Mouse (Mus musculus) kidney, adult 8-10 months (tissue): ENCODE data around the gene Zmynd12.

Experiments used
- DNase-seq, 2 experiments: peaks; one replicate each; pipeline ENCODE4 v3.0.0; 2022

Gene Zmynd12

DNA sequence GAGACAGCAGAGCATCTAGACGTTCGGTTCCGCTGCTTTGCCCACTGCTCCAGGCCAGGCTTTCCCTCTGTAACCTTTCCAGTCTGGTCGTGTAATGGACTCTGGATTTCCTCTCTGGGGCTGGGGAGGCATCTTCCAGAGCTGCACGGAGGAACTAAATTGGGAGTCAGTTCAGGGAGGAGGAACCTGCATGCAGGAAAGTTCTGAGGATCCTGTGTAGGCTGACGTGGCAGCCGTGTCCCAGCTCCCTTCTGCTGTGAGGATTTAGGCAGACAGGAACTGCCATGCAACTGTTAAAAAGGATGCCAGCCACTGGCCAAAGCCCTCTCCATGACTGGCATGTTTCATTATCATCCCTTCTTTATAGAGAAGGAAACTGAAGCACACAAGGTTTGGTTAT, 27.8 kb downstream of the Zmynd12 start:
- DNase-seq = no peak

GRCm38 (mm10) chr4:119453128-119453527, 30.5 kb downstream of the Zmynd12 start:
- no peak for DNase-seq

DNA sequence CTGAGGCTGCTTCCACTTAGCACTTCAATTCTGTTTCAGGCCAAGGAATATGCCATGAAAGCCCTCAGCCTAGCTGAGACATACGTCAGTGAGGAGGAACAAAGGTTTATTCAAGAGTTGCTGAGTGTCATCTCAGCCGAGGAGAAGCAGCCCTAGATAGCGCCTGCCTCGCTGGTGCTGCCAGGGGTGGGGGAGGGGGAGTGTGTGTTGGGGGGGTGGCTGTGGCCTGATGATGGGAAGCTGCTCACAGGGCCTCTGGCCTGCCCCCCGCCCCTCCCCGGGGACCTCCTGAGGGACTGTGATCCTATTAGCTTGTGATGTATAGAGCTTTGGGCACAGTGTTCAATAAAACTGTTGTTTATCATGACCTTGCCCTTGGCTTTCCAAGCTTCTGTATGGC, 30.9 kb downstream of the Zmynd12 start:
- no peak for DNase-seq

GRCm38 (mm10) chr4:119460296-119460695, 37.7 kb downstream of the Zmynd12 start:
- DNase-seq = peak in 1 of 2 experiments; percentile 54

- DNase-seq = no peak
Measured at GRCm38 (mm10) chr4:119460728-119461141, 38.1 kb downstream of the Zmynd12 start.

DNA sequence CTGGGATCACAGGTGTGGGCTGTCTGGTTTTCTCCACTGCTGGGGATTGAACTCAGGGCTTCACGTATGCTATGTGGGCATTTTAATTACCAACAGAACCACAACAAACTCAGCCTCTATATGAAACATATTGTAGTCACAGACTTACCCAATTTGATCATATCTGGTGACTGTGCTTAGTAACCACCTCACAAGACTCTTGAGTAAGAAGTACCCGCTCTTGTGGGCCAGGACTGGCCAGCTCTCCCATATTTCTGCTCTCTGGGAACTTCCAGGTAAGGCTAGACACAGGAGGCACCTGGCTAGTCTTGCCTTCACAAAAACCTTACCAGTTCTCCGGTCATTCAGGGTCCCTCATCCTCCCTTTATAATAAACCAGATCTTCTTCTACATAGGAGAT, 39.8 kb downstream of the Zmynd12 start:
- no peak for DNase-seq

DNA sequence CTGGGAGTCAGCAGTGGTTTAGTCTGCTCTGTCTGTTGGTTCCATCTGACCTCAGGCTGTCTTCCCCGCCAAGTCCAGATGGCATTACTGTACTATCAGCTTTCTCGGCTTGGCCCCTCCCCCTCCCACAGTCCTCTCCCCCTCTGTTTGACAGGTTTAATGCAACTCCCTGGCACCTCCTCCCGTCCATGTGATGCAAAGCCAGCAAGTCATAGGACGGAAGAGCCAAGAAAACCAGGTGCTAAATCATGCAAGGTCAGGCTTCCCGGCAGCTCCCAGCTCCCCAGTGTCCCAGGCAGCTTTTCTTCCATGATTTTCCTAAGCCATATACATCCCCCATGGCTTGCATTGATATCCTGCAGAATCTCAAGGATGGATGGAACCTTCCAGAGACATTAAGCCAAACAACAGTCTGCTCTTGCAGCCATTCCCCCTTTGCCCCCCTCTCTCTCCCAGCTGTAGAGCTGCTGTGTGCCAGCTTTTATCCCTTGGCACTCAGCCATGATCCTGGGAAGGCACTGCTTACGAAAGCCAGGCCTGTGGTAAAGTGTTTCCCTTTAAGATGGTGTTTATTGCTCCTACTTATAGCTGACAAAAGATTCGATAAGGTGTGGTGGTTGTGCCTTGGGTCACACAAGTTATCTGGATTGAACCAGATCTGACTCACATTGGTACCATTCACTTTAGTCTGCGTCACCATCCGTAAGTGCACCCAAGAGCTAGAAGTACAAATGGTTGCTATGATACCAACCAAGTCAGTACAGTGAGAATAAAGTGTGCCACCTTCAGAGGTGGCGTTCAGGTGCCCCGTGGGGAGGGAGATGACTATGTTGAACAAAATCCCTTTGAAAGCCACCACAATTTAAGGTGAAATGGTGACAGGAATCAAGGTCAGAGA, 40.5 kb downstream of the Zmynd12 start:
- peak; percentile 46 to 53 for DNase-seq

GRCm38 (mm10) chr4:119463756-119464419, 41.3 kb downstream of the Zmynd12 start:
- DNase-seq = no peak

DNA sequence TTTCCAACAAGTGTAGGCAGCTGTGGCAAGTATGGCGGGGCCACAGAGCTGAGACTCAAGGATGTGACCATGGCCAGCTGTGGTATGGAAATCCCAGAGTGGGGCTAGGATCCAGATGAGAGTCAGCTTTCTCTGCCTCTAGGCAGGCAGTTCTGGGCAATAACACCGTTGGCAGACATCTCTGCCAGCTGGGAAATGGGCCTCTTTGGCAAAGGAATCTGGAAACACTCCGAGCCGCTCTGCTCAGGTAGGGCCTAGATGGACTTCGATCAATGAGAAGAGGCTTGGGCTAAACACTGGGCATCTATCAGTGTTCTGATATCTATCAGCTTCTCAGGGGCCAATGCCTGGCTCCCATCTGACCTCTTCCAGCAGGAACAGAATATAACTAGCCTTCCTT, 43.2 kb downstream of the Zmynd12 start:
- no peak for DNase-seq

- peak in 1 of 2 experiments; percentile 16 for DNase-seq
Measured at GRCm38 (mm10) chr4:119467720-119468380, 45.2 kb downstream of the Zmynd12 start.

GRCm38 (mm10) chr4:119472545-119472944, 49.9 kb downstream of the Zmynd12 start:
- DNase-seq = no peak

GRCm38 (mm10) chr4:119473150-119473549, 50.5 kb downstream of the Zmynd12 start:
- no peak for DNase-seq

DNA sequence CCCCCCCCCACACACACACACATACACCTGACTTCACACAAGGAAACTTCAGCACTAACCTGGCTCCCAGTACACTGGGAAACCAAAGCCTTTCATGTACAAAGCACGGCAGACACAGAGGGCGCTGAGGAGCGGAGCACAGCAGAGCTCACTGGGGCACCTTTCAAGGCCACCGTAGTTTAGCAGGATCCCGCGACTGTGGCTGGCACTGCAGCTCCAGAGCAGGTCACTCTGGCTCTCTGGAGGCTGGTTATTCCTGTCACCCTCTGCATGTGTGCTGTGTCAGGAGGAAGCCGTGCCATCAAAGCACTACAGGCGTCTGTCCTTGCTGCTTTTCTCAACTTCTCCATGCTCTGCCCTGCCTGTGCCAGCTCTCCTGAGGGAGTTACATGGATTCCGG, 60.4 kb downstream of the Zmynd12 start:
- DNase-seq = no peak

GRCm38 (mm10) chr4:119484882-119485281, 62.3 kb downstream of the Zmynd12 start:
- no peak for DNase-seq

DNA sequence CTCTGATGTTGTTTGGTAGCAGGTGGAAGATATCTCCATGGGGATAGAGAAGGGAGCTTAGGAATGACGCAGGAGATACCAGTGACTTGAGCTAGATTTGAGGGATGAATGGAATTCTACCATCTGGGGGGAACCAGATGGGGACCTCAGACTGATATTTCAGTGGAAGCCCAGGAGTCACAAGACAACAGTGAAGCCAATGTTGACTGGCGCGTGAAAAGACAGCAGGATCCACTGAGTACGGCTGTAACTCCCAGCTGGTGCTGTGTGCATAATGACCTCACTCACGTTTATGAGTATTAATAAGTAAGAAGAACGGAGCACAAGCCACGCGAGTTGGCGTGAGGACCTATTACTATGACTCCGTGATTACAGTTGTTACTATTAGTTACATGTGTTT, 67.1 kb downstream of the Zmynd12 start:
- no peak for DNase-seq

DNA sequence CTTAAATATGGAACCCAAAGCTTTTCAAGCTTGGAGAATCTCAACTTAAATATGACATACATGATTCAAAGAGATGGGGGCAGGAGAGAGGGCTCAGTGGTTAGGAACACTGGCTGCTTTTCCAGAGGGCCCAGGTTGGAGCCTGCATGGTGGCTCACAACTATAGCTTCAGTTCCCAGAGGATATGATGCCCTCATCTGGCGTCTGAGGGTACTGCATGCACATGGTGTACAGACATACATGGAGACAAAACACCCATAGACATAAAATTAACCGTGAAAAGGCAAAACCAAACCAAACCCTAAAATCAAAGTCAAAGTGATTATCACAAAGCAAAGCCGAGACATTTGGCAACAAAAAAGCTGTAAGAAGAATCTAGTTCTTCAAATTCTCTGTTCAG, 68.2 kb downstream of the Zmynd12 start:
- peak in 1 of 2 experiments; percentile 31 for DNase-seq

- peak; percentile 15 to 39 for DNase-seq
Measured at GRCm38 (mm10) chr4:119492291-119492932, 69.8 kb downstream of the Zmynd12 start, which contains the start of gene Rimkla. Gene Rimkla (minus strand): TSS chr4:119492628.

GRCm38 (mm10) chr4:119492933-119493327, 70.3 kb downstream of the Zmynd12 start:
- no peak for DNase-seq

GRCm38 (mm10) chr4:119498319-119498848, 75.8 kb downstream of the Zmynd12 start:
- DNase-seq = no peak

- DNase-seq = no peak
Measured at GRCm38 (mm10) chr4:119511591-119511990, 89.0 kb downstream of the Zmynd12 start.

GRCm38 (mm10) chr4:119512731-119513141, 90.1 kb downstream of the Zmynd12 start:
- no peak for DNase-seq
